Mouse (Mus musculus): ENCODE data around the gene Anp32e. TPM values are rescaled to one million over a fixed set of nuclear protein-coding genes. Genes with fewer than 3 reads are reported as not detected.
"Not testable (repeated sequence)": the region's sequence is repeated elsewhere in the genome, so short reads cannot be mapped to it uniquely, and the experiment has no call there.

The Anp32e gene
- polyA plus RNA-seq, 1 experiment from 2014 or later = 36.5 TPM

GRCm38 (mm10) chr3:95892066-95893052, 36.7 kb upstream of the Anp32e start:
- Histone ChIP-seq H3K4me2 (ENCODE audit: low read depth, low read length) (peak overlapping the region; percentile 27; the same call in 1 of the 2 replicates), H3K27ac (ENCODE audit: low read depth, low read length) (peak overlapping the region; percentile 55; the same call in 1 of the 2 replicates), H3K27me3 (ENCODE audit: control insufficient read depth, insufficient read depth, low read length) (no peaks in the 10 kb centered on the region), H3K9ac (replicated peaks; ENCODE audit: low read depth, low read length) (peak overlapping the region; percentile 32; the same call in 1 of the 2 replicates), H3K36me3 (ENCODE audit: control insufficient read depth, insufficient read depth, low read length) (no peaks in the 10 kb centered on the region), H3K4me3 (ENCODE audit: low read depth, low read length) (peak overlapping the region; percentile 9; the same call in 1 of the 2 replicates), H3K9me3 (ENCODE audit: control insufficient read depth, low read length) (no peaks in the 10 kb centered on the region), H3K4me1 (ENCODE audit: control insufficient read depth, insufficient read depth, low read length) (peaks cover 9% of the 10 kb centered on the region)
- 29% methylated on average over 11 of the region's 11 CpGs for WGBS
- ATAC-seq (ENCODE audit: low read depth) = no peak

GRCm38 (mm10) chr3:95893126-95893525, 35.9 kb upstream of the Anp32e start:
- Histone ChIP-seq H3K9me3 (ENCODE audit: control insufficient read depth, low read length) (no peaks in the 10 kb centered on the region), H3K4me2 (ENCODE audit: low read depth, low read length) (peak overlapping the region; percentile 56), H3K27me3 (ENCODE audit: control insufficient read depth, insufficient read depth, low read length) (no peaks in the 10 kb centered on the region), H3K4me1 (ENCODE audit: control insufficient read depth, insufficient read depth, low read length) (peaks cover 9% of the 10 kb centered on the region), H3K27ac (ENCODE audit: low read depth, low read length) (peak overlapping the region; percentile 55; the same call in 1 of the 2 replicates), H3K9ac (replicated peaks; ENCODE audit: low read depth, low read length) (peak overlapping the region; percentile 32; the same call in 1 of the 2 replicates), H3K36me3 (ENCODE audit: control insufficient read depth, insufficient read depth, low read length) (no peaks in the 10 kb centered on the region), H3K4me3 (ENCODE audit: low read depth, low read length) (peak overlapping the region; percentile 62)
- ATAC-seq (ENCODE audit: low read depth) = peak; percentile 4; the same call in 1 of the 2 replicates
- WGBS = 13% methylated on average over 7 of the region's 7 CpGs

DNA sequence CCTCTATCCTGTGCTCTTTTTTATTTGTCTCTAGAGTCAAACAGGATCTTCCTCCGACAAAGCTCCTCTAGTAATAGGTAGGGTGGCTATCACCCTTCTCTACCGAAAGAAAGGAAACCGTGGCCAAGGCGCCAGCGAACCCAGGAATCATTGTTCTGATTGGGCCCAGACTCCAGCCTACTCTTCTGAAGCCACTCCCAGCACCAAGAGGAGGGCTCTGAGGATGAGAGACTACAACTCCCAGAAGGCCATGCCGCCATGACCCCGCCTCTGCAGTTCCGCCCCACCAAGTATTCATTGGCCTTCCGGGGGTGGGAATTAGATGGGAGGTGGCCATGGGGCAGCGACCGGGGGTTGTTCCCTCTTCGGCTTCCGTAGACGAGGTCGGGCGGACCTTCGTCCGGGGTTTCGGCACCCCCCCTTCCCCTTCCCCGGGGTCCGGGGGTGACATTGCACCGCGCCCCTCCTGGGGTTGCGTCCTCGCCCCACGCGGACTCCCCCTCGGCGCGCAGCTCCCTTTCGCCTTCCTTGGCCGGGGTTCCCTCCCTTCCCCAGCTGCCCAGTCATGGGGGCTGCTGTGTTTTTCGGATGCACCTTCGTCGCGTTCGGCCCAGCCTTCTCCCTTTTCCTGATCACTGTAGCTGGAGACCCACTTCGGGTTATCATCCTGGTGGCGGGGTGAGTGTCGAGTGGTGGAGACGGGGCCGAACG, 35.3 kb upstream of the Anp32e start, which contains the start of gene Aph1a:
TSS of gene Aph1a (plus strand) at position 364 of the 711 bp plus-strand sequence.
- Histone ChIP-seq H3K27ac (ENCODE audit: low read depth, low read length) (peak within 1 kb of the TSS; percentile 62), H3K4me2 (ENCODE audit: low read depth, low read length) (peak within 1 kb of the TSS; percentile 78), H3K4me3 (ENCODE audit: low read depth, low read length) (peak within 1 kb of the TSS; percentile 62), H3K9ac (replicated peaks; ENCODE audit: low read depth, low read length) (peak within 1 kb of the TSS; percentile 67)
- WGBS = under 1% methylated on average over 25 of the region's 43 CpGs
- H3K9me3 ChIP-seq (ENCODE audit: control insufficient read depth, low read length); H3K4me1 ChIP-seq (ENCODE audit: control insufficient read depth, insufficient read depth, low read length); H3K27me3 ChIP-seq (ENCODE audit: control insufficient read depth, insufficient read depth, low read length); H3K36me3 ChIP-seq (ENCODE audit: control insufficient read depth, insufficient read depth, low read length): not testable (repeated sequence)
- ATAC-seq (ENCODE audit: low read depth) = peak; percentile 97

GRCm38 (mm10) chr3:95894317-95895160, 34.5 kb upstream of the Anp32e start:
- peak overlapping the region; percentile 62 for H3K27ac ChIP-seq (ENCODE audit: low read depth, low read length)
- peak overlapping the region; percentile 78 for H3K4me2 ChIP-seq (ENCODE audit: low read depth, low read length)
- H3K4me3 ChIP-seq (ENCODE audit: low read depth, low read length) = peak overlapping the region; percentile 62
- peaks cover 9% of the 10 kb centered on the region for H3K4me1 ChIP-seq (ENCODE audit: control insufficient read depth, insufficient read depth, low read length)
- no peaks in the 10 kb centered on the region for H3K36me3 ChIP-seq (ENCODE audit: control insufficient read depth, insufficient read depth, low read length)
- H3K27me3 ChIP-seq (ENCODE audit: control insufficient read depth, insufficient read depth, low read length) = no peaks in the 10 kb centered on the region
- H3K9me3 ChIP-seq (ENCODE audit: control insufficient read depth, low read length) = no peaks in the 10 kb centered on the region
- WGBS = 17% methylated on average over 16 of the region's 16 CpGs
- ATAC-seq (ENCODE audit: low read depth) = no peak
- peak overlapping the region; percentile 67 for H3K9ac ChIP-seq (replicated peaks; ENCODE audit: low read depth, low read length)

GRCm38 (mm10) chr3:95895501-95895900, 33.5 kb upstream of the Anp32e start:
- not testable (repeated sequence) for H3K4me1 ChIP-seq (ENCODE audit: control insufficient read depth, insufficient read depth, low read length); H3K9ac ChIP-seq (replicated peaks; ENCODE audit: low read depth, low read length); H3K4me3 ChIP-seq (ENCODE audit: low read depth, low read length); H3K27ac ChIP-seq (ENCODE audit: low read depth, low read length); H3K9me3 ChIP-seq (ENCODE audit: control insufficient read depth, low read length); H3K36me3 ChIP-seq (ENCODE audit: control insufficient read depth, insufficient read depth, low read length); H3K27me3 ChIP-seq (ENCODE audit: control insufficient read depth, insufficient read depth, low read length); H3K4me2 ChIP-seq (ENCODE audit: low read depth, low read length); ATAC-seq (ENCODE audit: low read depth)
- WGBS = 88% methylated on average over 7 of the region's 7 CpGs

DNA sequence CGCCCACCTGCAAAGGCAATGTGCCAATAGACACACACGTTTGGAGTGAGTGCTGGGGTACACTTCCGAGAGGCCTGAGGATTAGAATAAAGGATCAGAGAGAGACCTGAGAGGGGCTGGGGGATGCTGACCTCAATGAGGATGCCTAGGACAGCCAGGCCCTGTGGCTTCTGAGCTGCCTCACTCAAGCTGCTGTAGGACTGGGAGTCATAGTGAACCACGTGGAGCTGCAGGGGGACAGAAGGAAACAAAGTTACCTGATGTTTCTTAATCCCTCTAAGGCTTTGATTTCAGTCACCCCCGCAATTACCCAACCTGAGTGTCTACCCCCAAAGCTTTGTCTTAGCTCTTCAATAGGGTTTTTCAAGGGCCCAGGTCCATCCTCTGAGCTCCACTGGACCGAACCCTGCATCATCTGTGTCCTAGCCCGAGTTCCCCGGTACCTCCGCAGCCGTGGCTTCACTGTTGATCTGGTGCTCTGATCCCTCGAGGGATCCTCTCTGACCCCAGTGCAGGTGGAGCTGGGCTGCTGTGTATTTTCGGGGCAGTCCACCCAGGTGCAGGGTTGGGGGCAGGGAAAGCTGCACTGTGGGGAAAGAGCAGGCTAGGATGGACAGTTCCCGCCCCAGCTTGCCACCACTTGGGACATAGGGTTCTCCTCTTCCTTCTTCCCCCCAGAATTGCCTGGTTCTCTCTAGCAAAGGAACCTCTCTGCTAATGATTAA, 29.1 kb upstream of the Anp32e start:
- H3K9me3 ChIP-seq (ENCODE audit: control insufficient read depth, low read length) = no peaks in the 10 kb centered on the region
- no peak overlapping the region for H3K9ac ChIP-seq (replicated peaks; ENCODE audit: low read depth, low read length)
- no peaks in the 10 kb centered on the region for H3K27me3 ChIP-seq (ENCODE audit: control insufficient read depth, insufficient read depth, low read length)
- H3K36me3 ChIP-seq (ENCODE audit: control insufficient read depth, insufficient read depth, low read length) = no peaks in the 10 kb centered on the region
- H3K4me3 ChIP-seq (ENCODE audit: low read depth, low read length) = no peak overlapping the region
- no peak for ATAC-seq (ENCODE audit: low read depth)
- H3K4me2 ChIP-seq (ENCODE audit: low read depth, low read length) = no peak overlapping the region
- no peak overlapping the region for H3K27ac ChIP-seq (ENCODE audit: low read depth, low read length)
- peaks cover 7% of the 10 kb centered on the region for H3K4me1 ChIP-seq (ENCODE audit: control insufficient read depth, insufficient read depth, low read length)
- WGBS = 83% methylated on average over 13 of the region's 13 CpGs

DNA sequence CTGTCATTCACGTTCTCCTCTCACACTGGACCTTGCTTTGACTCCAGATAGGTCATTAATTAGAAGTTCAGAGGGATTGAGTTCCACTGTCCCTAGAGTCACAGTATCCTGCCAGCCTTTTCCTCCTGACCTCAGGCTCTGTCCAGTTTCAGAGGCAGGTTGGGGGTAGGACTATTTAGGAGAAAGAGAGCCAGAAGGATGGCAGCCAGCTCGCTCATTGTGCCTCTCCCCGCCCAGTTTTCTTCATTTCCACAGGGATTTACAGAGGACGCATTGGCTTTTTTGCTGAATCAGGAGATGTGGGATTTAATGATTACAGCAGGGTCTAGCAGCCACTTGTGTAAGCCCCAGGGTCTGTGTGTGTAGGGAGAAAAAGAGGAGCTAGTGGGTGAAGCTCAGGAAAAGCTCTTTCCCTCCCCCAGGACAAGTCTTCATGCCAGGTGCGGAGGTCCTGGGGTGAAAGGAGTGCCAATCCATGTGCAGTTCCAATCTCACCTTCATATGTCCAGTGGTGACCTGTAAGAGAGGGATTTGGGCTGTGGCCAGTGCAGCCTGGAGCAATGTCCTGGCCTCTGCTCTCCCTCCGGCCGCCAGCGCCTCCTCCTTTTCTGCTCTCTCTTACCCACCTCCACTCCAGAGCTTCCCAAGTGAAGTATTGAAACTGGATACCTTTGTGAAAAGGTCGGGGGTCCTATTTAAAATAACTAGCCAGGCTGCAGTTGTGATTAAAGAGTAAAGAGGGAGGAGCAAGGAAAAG, 27.3 kb upstream of the Anp32e start:
- 72% methylated on average over 9 of the region's 9 CpGs for WGBS
- H3K4me2 ChIP-seq (ENCODE audit: low read depth, low read length) = no peak overlapping the region
- no peak overlapping the region for H3K9ac ChIP-seq (replicated peaks; ENCODE audit: low read depth, low read length)
- H3K4me1 ChIP-seq (ENCODE audit: control insufficient read depth, insufficient read depth, low read length) = peaks cover 9% of the 10 kb centered on the region
- no peaks in the 10 kb centered on the region for H3K9me3 ChIP-seq (ENCODE audit: control insufficient read depth, low read length)
- no peaks in the 10 kb centered on the region for H3K27me3 ChIP-seq (ENCODE audit: control insufficient read depth, insufficient read depth, low read length)
- no peaks in the 10 kb centered on the region for H3K36me3 ChIP-seq (ENCODE audit: control insufficient read depth, insufficient read depth, low read length)
- no peak for ATAC-seq (ENCODE audit: low read depth)
- no peak overlapping the region for H3K27ac ChIP-seq (ENCODE audit: low read depth, low read length)
- H3K4me3 ChIP-seq (ENCODE audit: low read depth, low read length) = no peak overlapping the region

DNA sequence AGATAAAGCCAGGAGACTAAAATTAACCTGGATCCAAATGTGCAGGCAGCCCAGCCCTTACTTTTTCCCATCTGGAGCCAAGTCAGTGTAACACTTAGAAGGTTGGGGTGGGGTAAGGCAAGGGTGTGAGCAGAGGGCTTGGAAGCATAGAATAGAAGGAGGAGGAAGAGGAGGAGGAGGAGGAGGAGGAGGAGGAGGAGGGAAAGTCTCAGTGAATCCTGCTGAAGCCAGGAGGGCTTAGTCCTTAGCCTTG, 26.7 kb upstream of the Anp32e start:
- Histone ChIP-seq H3K36me3 (ENCODE audit: control insufficient read depth, insufficient read depth, low read length) (no peaks in the 10 kb centered on the region), H3K27me3 (ENCODE audit: control insufficient read depth, insufficient read depth, low read length) (no peaks in the 10 kb centered on the region), H3K9ac (replicated peaks; ENCODE audit: low read depth, low read length) (no peak overlapping the region), H3K9me3 (ENCODE audit: control insufficient read depth, low read length) (no peaks in the 10 kb centered on the region), H3K4me3 (ENCODE audit: low read depth, low read length) (no peak overlapping the region), H3K4me1 (ENCODE audit: control insufficient read depth, insufficient read depth, low read length) (peaks cover 9% of the 10 kb centered on the region), H3K27ac (ENCODE audit: low read depth, low read length) (no peak overlapping the region), H3K4me2 (ENCODE audit: low read depth, low read length) (no peak overlapping the region)
- no peak for ATAC-seq (ENCODE audit: low read depth)
